Mouse (Mus musculus) embryonic fibroblast, embryonic 13.5 days (primary cell): ENCODE data around the gene Neurog3.

ENCODE experiments used
- CTCF ChIP-seq: IDR thresholded peaks from 2 replicates; pipeline ENCODE4 v1.5.1; 2011; ENCODE audit warnings: mild to moderate bottlenecking, control low read depth, low read length, moderate library complexity, borderline replicate concordance; ENCODE audit not compliant: insufficient read depth
- POLR2A ChIP-seq: IDR thresholded peaks from 2 replicates; pipeline ENCODE4 v1.6.1; 2011; ENCODE audit warnings: low read depth, mild to moderate bottlenecking, control low read depth, low read length, moderate library complexity

- TF ChIP-seq POLR2A (no peak), CTCF (no peak)
Measured at GRCm38 (mm10) chr10:62132691-62133281, at the start of gene Neurog3.
